Mouse (Mus musculus): ENCODE measurements around the gene Bag2. TPM values are rescaled to one million over a fixed set of nuclear protein-coding genes. Genes with fewer than 3 reads are reported as not detected.

Gene Bag2
- polyA plus RNA-seq, 1 experiment, result 14.6 TPM

DNA sequence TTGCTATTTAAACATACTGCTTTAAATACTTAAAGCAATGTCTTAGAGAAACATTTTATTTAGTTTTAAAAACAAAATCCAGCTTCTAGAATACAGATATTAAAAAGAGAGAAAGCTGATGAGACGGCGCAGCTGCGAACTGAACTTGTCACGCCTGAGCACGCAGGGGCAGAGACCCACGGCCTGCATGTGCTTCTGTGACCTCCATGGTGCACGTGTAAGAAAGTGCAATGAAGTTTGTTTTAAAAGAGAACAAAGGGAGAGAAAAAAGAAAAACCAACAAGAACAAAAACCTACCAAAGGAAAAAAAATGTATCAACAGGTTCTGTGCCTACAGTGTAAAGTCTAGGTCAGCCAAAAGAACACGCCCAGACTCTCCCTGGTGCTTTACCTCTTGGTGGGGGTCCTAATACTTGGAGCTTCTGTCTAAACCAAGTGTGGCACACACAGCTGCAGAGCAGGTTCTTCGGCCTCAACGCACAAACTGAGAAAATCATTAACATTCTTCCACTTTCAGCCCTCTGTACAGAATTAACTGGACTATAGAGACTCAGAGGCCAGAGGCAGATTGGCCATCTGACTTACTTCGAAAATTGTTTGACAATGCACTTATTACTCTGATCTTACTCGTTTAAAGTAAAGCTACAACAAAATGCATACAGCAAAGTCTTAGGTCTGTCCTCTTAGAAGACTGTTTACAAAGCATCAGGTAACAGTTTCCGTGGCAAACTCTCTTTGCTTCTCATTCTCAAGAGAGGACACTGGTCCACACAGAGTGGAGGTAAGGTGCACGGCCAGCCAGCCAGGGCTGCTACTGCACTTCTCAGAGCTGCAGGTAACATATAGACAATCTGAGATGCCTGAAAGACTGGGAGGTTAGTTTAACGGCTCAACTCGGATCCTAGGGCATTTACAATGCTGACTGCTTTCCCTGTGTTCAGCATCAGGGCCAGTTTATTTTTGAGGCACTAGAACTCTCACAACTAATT lies 9.2 kb upstream of the Bag2 start:
- Histone ChIP-seq H3K36me3 (ENCODE audit: control insufficient read depth, insufficient read depth, low read length, poor library complexity, severe bottlenecking) (peaks cover 17% of the 10 kb centered on the region), H3K9ac (ENCODE audit: low read depth, poor library complexity, severe bottlenecking) (no peak overlapping the region)

GRCm38 (mm10) chr1:33765468-33766080 lies 8.0 kb upstream of the Bag2 start:
- Histone ChIP-seq H3K27ac (ENCODE audit: insufficient read depth, low read length) (no peak overlapping the region), H3K36me3 (ENCODE audit: control insufficient read depth, insufficient read depth, low read length, poor library complexity, severe bottlenecking) (peaks cover 15% of the 10 kb centered on the region), H3K27me3 (ENCODE audit: control insufficient read depth, insufficient read depth, low read length, poor library complexity, severe bottlenecking) (no peaks in the 10 kb centered on the region), H3K9ac (ENCODE audit: low read depth, poor library complexity, severe bottlenecking) (no peak overlapping the region), H3K4me3 (ENCODE audit: low read depth, low read length) (no peak overlapping the region), H3K9me3 (replicated peaks; ENCODE audit: control insufficient read depth, insufficient read depth, low read length, poor library complexity, severe bottlenecking) (no peaks in the 10 kb centered on the region), H3K4me1 (ENCODE audit: control insufficient read depth, insufficient read depth, low read length) (no peaks in the 10 kb centered on the region)
- no peak for TF ChIP-seq EP300 (IDR thresholded peaks at IDR 0.05; ENCODE audit: insufficient read depth, low read depth, low read length)
- TF ChIP-seq POLR2A (IDR thresholded peaks at IDR 0.05; ENCODE audit: insufficient read depth, low read length), result no peak
- TF ChIP-seq CTCF (IDR thresholded peaks at IDR 0.05; ENCODE audit: low read depth, low read length), result no peak

More for the DNA sequence above, 9.2 kb upstream of the Bag2 start:
- TF ChIP-seq CTCF (IDR thresholded peaks at IDR 0.05; ENCODE audit: low read depth, low read length), result no peak
- no peak for TF ChIP-seq EP300 (IDR thresholded peaks at IDR 0.05; ENCODE audit: insufficient read depth, low read depth, low read length)
- no peak for TF ChIP-seq POLR2A (IDR thresholded peaks at IDR 0.05; ENCODE audit: insufficient read depth, low read length)
- H3K4me1 ChIP-seq (ENCODE audit: control insufficient read depth, insufficient read depth, low read length), result no peaks in the 10 kb centered on the region
- H3K27me3 ChIP-seq (ENCODE audit: control insufficient read depth, insufficient read depth, low read length, poor library complexity, severe bottlenecking), result no peaks in the 10 kb centered on the region
- no peak overlapping the region for H3K27ac ChIP-seq (ENCODE audit: insufficient read depth, low read length)
- no peak overlapping the region for H3K4me3 ChIP-seq (ENCODE audit: low read depth, low read length)
- no peaks in the 10 kb centered on the region for H3K9me3 ChIP-seq (replicated peaks; ENCODE audit: control insufficient read depth, insufficient read depth, low read length, poor library complexity, severe bottlenecking)

GRCm38 (mm10) chr1:33763826-33764225 lies 6.2 kb upstream of the Bag2 start:
- H3K9ac ChIP-seq (ENCODE audit: low read depth, poor library complexity, severe bottlenecking), result no peak overlapping the region
- no peak overlapping the region for H3K4me3 ChIP-seq (ENCODE audit: low read depth, low read length)
- H3K27ac ChIP-seq (ENCODE audit: insufficient read depth, low read length), result no peak overlapping the region
- no peaks in the 10 kb centered on the region for H3K27me3 ChIP-seq (ENCODE audit: control insufficient read depth, insufficient read depth, low read length, poor library complexity, severe bottlenecking)
- H3K9me3 ChIP-seq (replicated peaks; ENCODE audit: control insufficient read depth, insufficient read depth, low read length, poor library complexity, severe bottlenecking), result no peaks in the 10 kb centered on the region
- TF ChIP-seq EP300 (IDR thresholded peaks at IDR 0.05; ENCODE audit: insufficient read depth, low read depth, low read length) (no peak), CTCF (IDR thresholded peaks at IDR 0.05; ENCODE audit: low read depth, low read length) (no peak), POLR2A (IDR thresholded peaks at IDR 0.05; ENCODE audit: insufficient read depth, low read length) (no peak)
- H3K36me3 ChIP-seq (ENCODE audit: control insufficient read depth, insufficient read depth, low read length, poor library complexity, severe bottlenecking), result 0 out of 2 replicates have a peak, but pooled peaks cover 2% of the 10 kb centered on the region
- H3K4me1 ChIP-seq (ENCODE audit: control insufficient read depth, insufficient read depth, low read length), result no peaks in the 10 kb centered on the region

DNA sequence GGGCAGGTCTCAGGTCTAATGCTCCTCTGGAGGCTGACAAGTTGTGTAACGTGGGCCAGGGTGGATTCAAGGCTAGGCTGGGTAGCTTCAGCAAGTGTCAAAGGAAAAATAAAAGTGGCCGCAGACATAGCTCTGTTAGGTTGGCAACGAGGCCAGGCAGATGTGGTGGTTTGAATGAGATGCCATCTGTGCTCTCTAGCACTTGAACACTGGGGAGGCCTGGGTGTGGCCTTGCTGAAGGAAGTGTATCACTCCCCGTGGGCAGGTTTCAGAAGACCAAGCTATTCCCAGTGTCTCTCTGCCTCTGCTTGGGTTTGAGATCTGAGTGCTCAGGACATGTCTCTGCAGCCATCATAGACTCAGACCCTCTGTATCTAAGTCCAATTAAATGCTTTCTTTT lies 893 bp upstream of the Bag2 start:
- no peaks in the 10 kb centered on the region for H3K27me3 ChIP-seq (ENCODE audit: control insufficient read depth, insufficient read depth, low read length, poor library complexity, severe bottlenecking)
- no peaks in the 10 kb centered on the region for H3K9me3 ChIP-seq (replicated peaks; ENCODE audit: control insufficient read depth, insufficient read depth, low read length, poor library complexity, severe bottlenecking)
- H3K9ac ChIP-seq (ENCODE audit: low read depth, poor library complexity, severe bottlenecking), result no peak overlapping the region
- TF ChIP-seq EP300 (IDR thresholded peaks at IDR 0.05; ENCODE audit: insufficient read depth, low read depth, low read length) (no peak), POLR2A (IDR thresholded peaks at IDR 0.05; ENCODE audit: insufficient read depth, low read length) (no peak), CTCF (IDR thresholded peaks at IDR 0.05; ENCODE audit: low read depth, low read length) (no peak)
- peaks cover 2% of the 10 kb centered on the region for H3K4me1 ChIP-seq (ENCODE audit: control insufficient read depth, insufficient read depth, low read length)
- no peak overlapping the region for H3K27ac ChIP-seq (ENCODE audit: insufficient read depth, low read length)
- no peaks in the 10 kb centered on the region for H3K36me3 ChIP-seq (ENCODE audit: control insufficient read depth, insufficient read depth, low read length, poor library complexity, severe bottlenecking)
- no peak overlapping the region for H3K4me3 ChIP-seq (ENCODE audit: low read depth, low read length)

DNA sequence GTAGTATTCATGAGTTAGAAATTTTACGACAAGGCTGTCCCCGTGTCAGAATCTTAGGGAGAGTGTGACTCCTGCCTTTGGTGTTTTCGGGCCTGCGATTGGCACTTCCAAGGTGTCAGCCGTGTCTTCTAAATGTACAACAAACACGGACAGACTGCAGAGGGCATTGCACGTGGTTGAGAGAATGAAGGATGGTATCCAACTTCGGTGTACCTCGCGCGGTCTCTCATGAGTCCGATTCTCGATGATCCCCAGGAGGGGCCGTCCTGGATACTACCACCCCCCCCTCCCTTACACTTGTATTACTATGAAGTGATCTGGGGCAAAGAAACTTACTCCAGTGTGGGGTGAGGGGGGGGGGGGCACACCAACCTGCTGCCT lies 572 bp downstream of the Bag2 start:
- H3K9ac ChIP-seq (ENCODE audit: low read depth, poor library complexity, severe bottlenecking), result peak overlapping the region; percentile 68
- H3K27ac ChIP-seq (ENCODE audit: insufficient read depth, low read length), result no peak overlapping the region
- no peaks in the 10 kb centered on the region for H3K9me3 ChIP-seq (replicated peaks; ENCODE audit: control insufficient read depth, insufficient read depth, low read length, poor library complexity, severe bottlenecking)
- no peaks in the 10 kb centered on the region for H3K27me3 ChIP-seq (ENCODE audit: control insufficient read depth, insufficient read depth, low read length, poor library complexity, severe bottlenecking)
- H3K4me3 ChIP-seq (ENCODE audit: low read depth, low read length), result peak overlapping the region; percentile 65
- TF ChIP-seq POLR2A (IDR thresholded peaks at IDR 0.05; ENCODE audit: insufficient read depth, low read length) (no peak), CTCF (IDR thresholded peaks at IDR 0.05; ENCODE audit: low read depth, low read length) (no peak), EP300 (IDR thresholded peaks at IDR 0.05; ENCODE audit: insufficient read depth, low read depth, low read length) (no peak)
- peaks cover 2% of the 10 kb centered on the region for H3K4me1 ChIP-seq (ENCODE audit: control insufficient read depth, insufficient read depth, low read length)
- no peaks in the 10 kb centered on the region for H3K36me3 ChIP-seq (ENCODE audit: control insufficient read depth, insufficient read depth, low read length, poor library complexity, severe bottlenecking)
